Mouse (Mus musculus) adrenal gland, postnatal 25 days (tissue): ENCODE data around the gene Slc25a40. TPM values are rescaled to one million over a fixed set of nuclear protein-coding genes. Genes with fewer than 3 reads are reported as not detected.

Source experiments
- DNase-seq: peaks from one replicate; pipeline ENCODE4 v3.0.0; 2021; ENCODE audit warnings: mixed read lengths
- total RNA-seq: library from RNA; stranded (reverse); gene quantifications from 2 replicates; pipeline ENCODE4 v1.2.3, GENCODE M21; 2021

Gene Slc25a40
- total RNA-seq, 1 experiment from 2014 or later = 15.1 TPM

DNA sequence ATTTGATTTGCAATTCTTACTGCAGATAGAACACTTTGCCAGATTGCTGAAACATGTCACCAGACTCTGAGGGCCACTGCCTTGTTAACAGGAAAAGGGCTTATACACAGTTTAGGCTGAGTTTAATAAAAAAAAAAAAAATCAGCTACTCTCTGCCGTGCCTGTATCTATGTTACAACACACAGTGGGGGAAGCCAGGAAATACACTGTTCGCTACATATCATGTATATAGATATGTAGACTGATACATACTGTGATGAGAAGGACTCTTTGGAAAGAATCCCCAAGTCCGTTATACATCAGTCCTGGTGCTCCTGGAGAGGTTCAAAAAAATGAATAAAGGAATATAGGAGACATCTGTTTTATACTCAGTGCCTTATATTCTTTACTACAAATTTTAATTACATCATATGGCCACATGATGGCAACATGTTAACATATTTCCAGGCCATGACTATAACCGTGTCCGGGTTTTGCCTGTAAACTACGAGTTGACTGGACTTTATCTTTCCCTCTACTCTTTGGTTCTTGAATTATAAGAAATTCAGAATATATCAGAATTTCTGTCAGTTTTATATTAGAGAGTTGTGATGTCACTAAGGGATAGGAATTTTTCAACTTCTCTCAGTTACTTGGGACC, 66.9 kb downstream of the Slc25a40 start:
- no peak for DNase-seq

DNA sequence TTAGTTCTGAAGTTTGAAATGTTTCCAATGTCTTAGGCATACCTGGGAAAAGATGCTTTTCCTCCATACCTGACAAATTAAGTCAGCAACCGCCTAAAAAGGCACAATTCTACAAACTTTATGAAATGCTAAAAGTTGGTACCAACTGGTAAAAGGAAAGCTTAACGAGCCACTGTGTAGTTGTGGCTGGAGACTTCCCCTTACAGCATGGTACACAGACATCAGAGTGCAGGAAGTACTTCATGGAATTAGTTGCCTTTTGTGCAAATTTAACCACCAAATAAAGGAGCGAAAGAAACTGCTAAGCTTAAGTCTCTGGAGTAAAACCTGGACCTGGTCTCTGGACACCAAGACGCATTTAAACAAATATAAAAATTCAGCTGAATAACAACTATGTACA, 69.1 kb downstream of the Slc25a40 start:
- no peak for DNase-seq

Other genes starting within 250 kb of the Slc25a40 start
- 3.2 and 3.9 TPM in 2 replicates for gene Adam22, start 54.7 kb upstream of the Slc25a40 start, total RNA-seq
- gene Dbf4, start 134 bp upstream of the Slc25a40 start, total RNA-seq = 9.8 and 10.5 TPM in 2 replicates
- 4.9 and 6.4 TPM in 2 replicates for gene Rundc3b, start 200.1 kb downstream of the Slc25a40 start, total RNA-seq
- 48.1 and 56.1 TPM in 2 replicates for gene Abcb1a, start 237.2 kb downstream of the Slc25a40 start, total RNA-seq